Mouse (Mus musculus) hindbrain, postnatal 0 days (tissue): ENCODE measurements around the gene Kif4. TPM values are rescaled to one million over a fixed set of nuclear protein-coding genes. Genes with fewer than 3 reads are reported as not detected.

Experiments used
- ATAC-seq: fragments of 200-750 bp; cut with Nextera tagmentation; 2 replicates; pipeline ENCODE4 v1.8.0; 2017; ENCODE audit warnings: mild to moderate bottlenecking, moderate TSS enrichment, moderate library complexity
- DNase-seq: peaks from one replicate; pipeline ENCODE4 v3.0.0-alpha.2; 2015; ENCODE audit warnings: low spot score
- H3K27ac ChIP-seq: fragments of 300-500 bp; sonication (generic); 2 replicates; pipeline ENCODE4 v1.5.1; 2014; ENCODE audit warnings: mild to moderate bottlenecking
- H3K27me3 ChIP-seq: fragments of 300-500 bp; sonication (generic); 2 replicates; pipeline ENCODE4 v1.6.1; 2014; ENCODE audit warnings: low read length, mixed read lengths; ENCODE audit not compliant: insufficient read depth
- H3K36me3 ChIP-seq: fragments of 300-500 bp; sonication (generic); 2 replicates; pipeline ENCODE4 v1.6.1; 2014; ENCODE audit warnings: low read length, mixed read lengths; ENCODE audit not compliant: insufficient read depth
- H3K4me1 ChIP-seq: fragments of 300-500 bp; sonication (generic); 2 replicates; pipeline ENCODE4 v1.6.1; 2014; ENCODE audit warnings: antibody characterized with exemption, low read length, mixed read lengths; ENCODE audit not compliant: insufficient read depth
- H3K4me2 ChIP-seq: fragments of 300-500 bp; sonication (generic); 2 replicates; pipeline ENCODE4 v1.6.1; 2014; ENCODE audit warnings: low read depth, mild to moderate bottlenecking, low read length, moderate library complexity, mixed read lengths
- H3K4me3 ChIP-seq: fragments of 300-500 bp; sonication (generic); 2 replicates; pipeline ENCODE4 v1.5.1; 2014; ENCODE audit warnings: low read length
- H3K9ac ChIP-seq: fragments of 300-500 bp; sonication (generic); replicated peaks from 2 replicates; pipeline ENCODE4 v1.6.1; 2014; ENCODE audit warnings: mild to moderate bottlenecking, low read length, moderate library complexity, mixed read lengths
- H3K9me3 ChIP-seq: fragments of 300-500 bp; sonication (generic); 2 replicates; pipeline ENCODE4 v1.6.1; 2016; ENCODE audit warnings: low read length, mixed read lengths
- CTCF ChIP-seq: IDR thresholded peaks from 2 replicates; pipeline ENCODE4 v1.5.1; 2016; ENCODE audit warnings: antibody characterized with exemption, control low read depth, low read depth
- WGBS: fragments of 180-500 bp; shearing (Covaris S2); extraction: QIAGEN DNeasy Blood & Tissue Kit; methylation state at CpG from one replicate; pipeline ENCODE4 v1.1.7; 2014; 5-methylcytosine and 5-hydroxymethylcytosine counted together
- polyA plus RNA-seq: library from polyadenylated mRNA; unstranded; fragments of >200 nt; fragmentation: Nextera tagmentation; extraction: Ambion mirVana; gene quantifications from 2 replicates; pipeline ENCODE4 v1.2.1, GENCODE M21; 2015
- total RNA-seq: library from RNA; depleted of rRNA; stranded (reverse); fragments of >200 nt; gene quantifications from 2 replicates; pipeline ENCODE4 v1.2.3, GENCODE M21; 2014

Gene Kif4
- total and polyA plus RNA-seq, 2 experiments from 2014 or later = 4.1 to 5.2 TPM

GRCm38 (mm10) chrX:100678204-100678603, 52.7 kb downstream of the Kif4 start:
- H3K4me1 ChIP-seq = no peaks in the 10 kb centered on the region
- DNase-seq (no peak), ATAC-seq (no peak)
- H3K9ac ChIP-seq = no peak overlapping the region
- TF ChIP-seq CTCF = no peak
- no peaks in the 10 kb centered on the region for H3K36me3 ChIP-seq
- no peak overlapping the region for H3K4me3 ChIP-seq
- no peak overlapping the region for H3K4me2 ChIP-seq
- H3K27ac ChIP-seq = no peak overlapping the region
- H3K27me3 ChIP-seq = no peaks in the 10 kb centered on the region
- H3K9me3 ChIP-seq = no peaks in the 10 kb centered on the region
- 79% methylated on average over 3 of the region's 3 CpGs for WGBS

- H3K4me2 ChIP-seq = no peak overlapping the region
- no peak for TF ChIP-seq CTCF
- no peaks in the 10 kb centered on the region for H3K4me1 ChIP-seq
- DNase-seq = peak; percentile 1
- no peaks in the 10 kb centered on the region for H3K9me3 ChIP-seq
- H3K4me3 ChIP-seq = no peak overlapping the region
- WGBS = 59% methylated on average over 3 of the region's 3 CpGs
- ATAC-seq = no peak
- H3K36me3 ChIP-seq = no peaks in the 10 kb centered on the region
- no peak overlapping the region for H3K27ac ChIP-seq
- H3K27me3 ChIP-seq = no peaks in the 10 kb centered on the region
- H3K9ac ChIP-seq = no peak overlapping the region
These were observed 61.0 kb downstream of the Kif4 start for GRCm38 (mm10) chrX:100686527-100686926.

- no peaks in the 10 kb centered on the region for H3K27me3 ChIP-seq
- no peaks in the 10 kb centered on the region for H3K4me1 ChIP-seq
- no peak overlapping the region for H3K4me3 ChIP-seq
- no peaks in the 10 kb centered on the region for H3K9me3 ChIP-seq
- no peak overlapping the region for H3K9ac ChIP-seq
- H3K4me2 ChIP-seq = no peak overlapping the region
- DNase-seq (no peak), ATAC-seq (no peak)
- WGBS = 67% methylated on average over 6 of the region's 6 CpGs
- no peak overlapping the region for H3K27ac ChIP-seq
- no peaks in the 10 kb centered on the region for H3K36me3 ChIP-seq
- no peak for TF ChIP-seq CTCF
These were observed 62.0 kb downstream of the Kif4 start for GRCm38 (mm10) chrX:100687360-100688032.

GRCm38 (mm10) chrX:100688033-100688370, 62.5 kb downstream of the Kif4 start:
- H3K4me1 ChIP-seq = no peaks in the 10 kb centered on the region
- WGBS = 74% methylated on average over 5 of the region's 5 CpGs

GRCm38 (mm10) chrX:100696776-100697175, 71.2 kb downstream of the Kif4 start:
- Histone ChIP-seq H3K4me1 (no peaks in the 10 kb centered on the region), H3K4me3 (no peak overlapping the region), H3K4me2 (no peak overlapping the region), H3K9me3 (no peaks in the 10 kb centered on the region), H3K27me3 (no peaks in the 10 kb centered on the region), H3K27ac (no peak overlapping the region), H3K9ac (no peak overlapping the region), H3K36me3 (no peaks in the 10 kb centered on the region)
- DNase-seq (no peak), ATAC-seq (no peak)
- no peak for TF ChIP-seq CTCF
- 98% methylated on average over 4 of the region's 4 CpGs for WGBS

More at GRCm38 (mm10) chrX:100688033-100688370, 62.5 kb downstream of the Kif4 start:
- no peaks in the 10 kb centered on the region for H3K27me3 ChIP-seq
- no peak overlapping the region for H3K9ac ChIP-seq
- no peak for TF ChIP-seq CTCF
- no peak overlapping the region for H3K27ac ChIP-seq
- no peak overlapping the region for H3K4me3 ChIP-seq
- ATAC-seq (no peak), DNase-seq (no peak)
- H3K9me3 ChIP-seq = no peaks in the 10 kb centered on the region
- no peak overlapping the region for H3K4me2 ChIP-seq
- H3K36me3 ChIP-seq = no peaks in the 10 kb centered on the region

GRCm38 (mm10) chrX:100708032-100708431, 82.5 kb downstream of the Kif4 start:
- Histone ChIP-seq H3K36me3 (no peaks in the 10 kb centered on the region), H3K27ac (no peak overlapping the region), H3K4me3 (no peak overlapping the region), H3K9me3 (no peaks in the 10 kb centered on the region), H3K9ac (no peak overlapping the region), H3K4me1 (no peaks in the 10 kb centered on the region), H3K4me2 (no peak overlapping the region), H3K27me3 (no peaks in the 10 kb centered on the region)
- no peak for TF ChIP-seq CTCF
- no peak for DNase-seq
- no peak for ATAC-seq
- 91% methylated on average over 6 of the region's 6 CpGs for WGBS

- H3K27ac ChIP-seq = no peak overlapping the region
- H3K9ac ChIP-seq = no peak overlapping the region
- no peak overlapping the region for H3K4me3 ChIP-seq
- H3K4me2 ChIP-seq = no peak overlapping the region
- no peaks in the 10 kb centered on the region for H3K27me3 ChIP-seq
- TF ChIP-seq CTCF = no peak
- WGBS = 91% methylated on average over 6 of the region's 6 CpGs
- no peaks in the 10 kb centered on the region for H3K4me1 ChIP-seq
- no peaks in the 10 kb centered on the region for H3K9me3 ChIP-seq
- H3K36me3 ChIP-seq = no peaks in the 10 kb centered on the region
- ATAC-seq (no peak), DNase-seq (no peak)
These were observed 90.6 kb downstream of the Kif4 start for GRCm38 (mm10) chrX:100716173-100716572.
